Mouse (Mus musculus): Measurements from ENCODE around the gene Wfdc10. TPM values are rescaled to one million over a fixed set of nuclear protein-coding genes. Genes with fewer than 3 reads are reported as not detected.

Wfdc10 gene
- total RNA-seq, 1 experiment from 2014 or later: not detected

GRCm38 (mm10) chr2:164684807-164685206 lies 29.0 kb downstream of the Wfdc10 start, which contains the start of gene Wfdc13:
TSS of gene Wfdc13 (plus strand) at chr2:164685107.
- ATAC-seq (replicated peaks; ENCODE audit: insufficient number of reproducible peaks, low FRiP score, low TSS enrichment, poor library complexity, severe bottlenecking): no peak

GRCm38 (mm10) chr2:164698201-164698600 lies 42.4 kb downstream of the Wfdc10 start, which contains the start of gene Spint4:
TSS of gene Spint4 (plus strand) at chr2:164698501.
- no peak for ATAC-seq (replicated peaks; ENCODE audit: insufficient number of reproducible peaks, low FRiP score, low TSS enrichment, poor library complexity, severe bottlenecking)

GRCm38 (mm10) chr2:164700959-164701358 lies 45.1 kb downstream of the Wfdc10 start:
- ATAC-seq (replicated peaks; ENCODE audit: insufficient number of reproducible peaks, low FRiP score, low TSS enrichment, poor library complexity, severe bottlenecking): no peak

- ATAC-seq (replicated peaks; ENCODE audit: insufficient number of reproducible peaks, low FRiP score, low TSS enrichment, poor library complexity, severe bottlenecking): no peak
Measured at GRCm38 (mm10) chr2:164701761-164702160, 45.9 kb downstream of the Wfdc10 start.

- ATAC-seq (replicated peaks; ENCODE audit: insufficient number of reproducible peaks, low FRiP score, low TSS enrichment, poor library complexity, severe bottlenecking): no peak
Measured at GRCm38 (mm10) chr2:164704235-164704634, 48.4 kb downstream of the Wfdc10 start.

GRCm38 (mm10) chr2:164705328-164705727 lies 49.5 kb downstream of the Wfdc10 start:
- ATAC-seq (replicated peaks; ENCODE audit: insufficient number of reproducible peaks, low FRiP score, low TSS enrichment, poor library complexity, severe bottlenecking): no peak

GRCm38 (mm10) chr2:164705991-164706390 lies 50.1 kb downstream of the Wfdc10 start:
- ATAC-seq (replicated peaks; ENCODE audit: insufficient number of reproducible peaks, low FRiP score, low TSS enrichment, poor library complexity, severe bottlenecking): no peak

Other genes with a start within 250 kb of the Wfdc10 start
- gene Sdc4, start 212.2 kb upstream of the Wfdc10 start, total RNA-seq (2017): 14.1 to 26.0 TPM (median 16.6 TPM) in 3 replicates
- 17.0 to 30.1 TPM (median 24.9 TPM) in 3 replicates for gene Sys1, start 199.1 kb upstream of the Wfdc10 start, total RNA-seq (2017)
- gene Gm20458, start 195.1 kb upstream of the Wfdc10 start, total RNA-seq (2017): 4.9 TPM in 1 of 3 replicates, not detected in the others
- gene Trp53tg5, start 182.3 kb upstream of the Wfdc10 start, total RNA-seq (2017): 0.68 TPM in 1 of 3 replicates, not detected in the others
- gene Dbndd2, start 169.9 kb upstream of the Wfdc10 start, total RNA-seq (2017): 3.1 to 12.6 TPM (median 7.4 TPM) in 3 replicates
- 12.6 to 37.4 TPM (median 13.3 TPM) in 3 replicates for gene Pigt, start 158.5 kb upstream of the Wfdc10 start, total RNA-seq (2017)
- gene Wfdc2, start 93.6 kb upstream of the Wfdc10 start, total RNA-seq (2017): 1.4 TPM in 1 of 3 replicates, not detected in the others
- gene Spint3, start 82.6 kb upstream of the Wfdc10 start, total RNA-seq (2017): not detected in 3 replicates
- gene Wfdc6a, start 70.6 kb upstream of the Wfdc10 start, total RNA-seq (2017): 0.87 TPM in 1 of 3 replicates, not detected in the others
- gene Eppin, start 62.5 kb upstream of the Wfdc10 start, total RNA-seq (2017): not detected in 3 replicates
- gene Wfdc6b, start 42.5 kb upstream of the Wfdc10 start, total RNA-seq (2017): not detected in 3 replicates
- gene Wfdc8, start 42.4 kb upstream of the Wfdc10 start, total RNA-seq (2017): not detected in 3 replicates
- not detected in 3 replicates for gene Wfdc16, start 17.2 kb upstream of the Wfdc10 start, total RNA-seq (2017)
- not detected in 3 replicates for gene Wfdc9, start 537 bp downstream of the Wfdc10 start, total RNA-seq (2017)
- not detected in 3 replicates for gene Wfdc11, start 18.0 kb downstream of the Wfdc10 start, total RNA-seq (2017)
- gene Wfdc13, start 29.1 kb downstream of the Wfdc10 start, total RNA-seq (2017): not detected in 3 replicates
- not detected in 3 replicates for gene Spint4, start 42.5 kb downstream of the Wfdc10 start, total RNA-seq (2017)
- gene Spint5, start 59.3 kb downstream of the Wfdc10 start, total RNA-seq (2017): not detected in 3 replicates
- not detected in 3 replicates for gene Wfdc3, start 89.9 kb downstream of the Wfdc10 start, total RNA-seq (2017)
- 18.2 to 23.6 TPM (median 20.1 TPM) in 3 replicates for gene Dnttip1, start 89.9 kb downstream of the Wfdc10 start, total RNA-seq (2017)
- gene Ube2c, start 113.9 kb downstream of the Wfdc10 start, total RNA-seq (2017): 2.7 to 5.1 TPM (median 3.5 TPM) in 3 replicates
- not detected in 3 replicates for gene Tnnc2, start 123.9 kb downstream of the Wfdc10 start, total RNA-seq (2017)
- gene Snx21, start 129.8 kb downstream of the Wfdc10 start, total RNA-seq (2017): 2.9 to 6.0 TPM (median 5.5 TPM) in 3 replicates
- gene Acot8, start 148.8 kb downstream of the Wfdc10 start, total RNA-seq (2017): 31.0 to 45.3 TPM (median 42.4 TPM) in 3 replicates
- 1.2 to 5.3 TPM (median 1.9 TPM) in 3 replicates for gene Zswim3, start 149.1 kb downstream of the Wfdc10 start, total RNA-seq (2017)
- 0.67 to 1.8 TPM (median 1.7 TPM) in 3 replicates for gene Zswim1, start 166.6 kb downstream of the Wfdc10 start, total RNA-seq (2017)
- gene Spata25, start 172.5 kb downstream of the Wfdc10 start, total RNA-seq (2017): not detected in 3 replicates
- gene Ctsa, start 176.8 kb downstream of the Wfdc10 start, total RNA-seq (2017): 283 to 459 TPM (median 330 TPM) in 3 replicates
- gene Neurl2, start 177.4 kb downstream of the Wfdc10 start, total RNA-seq (2017): 0.97 to 3.0 TPM (median 2.3 TPM) in 3 replicates
- 37.3 to 58.3 TPM (median 46.8 TPM) in 3 replicates for gene Pltp, start 201.7 kb downstream of the Wfdc10 start, total RNA-seq (2017)
- 60.0 to 62.1 TPM (median 60.1 TPM) in 3 replicates for gene Pcif1, start 223.3 kb downstream of the Wfdc10 start, total RNA-seq (2017)

Measured in monocyte, adult 5-6 weeks (primary cell).